Mouse (Mus musculus): Measurements from ENCODE around the gene Ube2j1.

GRCm38 (mm10) chr4:33070326-33070725, 39.1 kb downstream of the Ube2j1 start:
- no peak for TF ChIP-seq POLR2A (IDR thresholded peaks at IDR 0.05; ENCODE audit: low read depth, low read length)
- no peak for TF ChIP-seq USF1 (IDR thresholded peaks at IDR 0.05; ENCODE audit: low read depth, low read length)
- no peak for TF ChIP-seq CTCF (conservative IDR thresholded peaks at IDR 0.05 in 1 of 2, IDR thresholded peaks at IDR 0.05 in 1 of 2; ENCODE audit: low read depth in 2 of 2, low read length in 2 of 2)
- TF ChIP-seq ZNF384 (IDR thresholded peaks at IDR 0.05; ENCODE audit: low read depth, low read length), result no peak
- no peak for TF ChIP-seq KAT2A (IDR thresholded peaks at IDR 0.05; ENCODE audit: insufficient replicate concordance, low read length)
- TF ChIP-seq UBTF (IDR thresholded peaks at IDR 0.05; ENCODE audit: low read depth, low read length), result no peak
- TF ChIP-seq TCF12 (IDR thresholded peaks at IDR 0.05; ENCODE audit: low read depth, low read length), result no peak
- no peak for TF ChIP-seq CHD1 (IDR thresholded peaks at IDR 0.05; ENCODE audit: low read depth, low read length)
- TF ChIP-seq TBP (conservative IDR thresholded peaks at IDR 0.05; ENCODE audit: low read depth, low read length), result no peak
- TF ChIP-seq POLR2AphosphoS2 (IDR thresholded peaks at IDR 0.05; ENCODE audit: low read depth, low read length), result no peak

Measured in CH12.LX (cell line).